In the genomic region with DNA sequence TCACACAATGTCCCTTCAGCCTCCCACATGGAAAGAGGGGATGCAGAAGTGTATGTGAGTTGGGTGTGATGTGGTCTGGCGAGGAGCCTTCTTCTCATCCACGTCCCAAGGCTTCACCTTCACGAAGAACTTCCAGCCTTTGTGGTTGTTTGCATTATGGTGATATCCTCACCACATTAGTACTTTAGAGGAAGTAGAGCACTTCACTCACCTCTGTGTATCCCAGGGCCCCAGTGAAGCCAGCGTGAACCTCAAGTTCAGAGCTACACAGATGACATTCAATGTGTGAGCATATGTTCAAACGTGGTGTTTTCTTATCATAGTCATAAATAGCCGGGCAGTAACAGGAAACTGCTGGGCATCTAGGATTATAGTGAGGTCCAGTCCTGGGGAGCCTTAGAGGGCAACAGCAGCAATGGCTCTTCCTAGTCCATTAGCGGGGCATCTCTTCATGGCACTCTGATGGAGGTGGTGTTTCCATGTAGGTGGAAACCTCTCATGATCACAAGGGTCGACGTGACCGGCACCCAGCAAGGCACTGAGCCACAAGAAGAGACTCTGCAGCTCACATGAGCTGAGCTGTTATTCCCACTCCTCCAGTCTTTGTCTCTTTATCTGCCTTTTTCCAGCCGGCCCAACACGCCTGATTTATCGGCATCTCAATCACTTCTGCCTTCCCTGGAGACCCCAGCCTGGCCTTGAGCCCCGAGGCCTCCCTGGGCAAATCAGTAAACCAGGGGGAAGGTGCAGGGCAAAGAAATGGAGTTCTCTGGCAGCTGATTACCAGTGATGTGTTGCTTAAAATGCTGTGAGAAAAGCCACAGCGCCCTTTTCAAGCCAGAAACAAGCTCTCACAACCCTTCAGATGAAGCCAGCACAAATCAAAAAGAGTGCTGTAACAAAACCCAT, we compare ENCODE assay signal across 18 mouse cellular contexts.
A peak's percentile ranks its signal among the peaks of the same experiment; 100 is the strongest.
DNase-seq lines count a peak whose midpoint lies in the region; ATAC-seq lines count a peak whose summit lies in the region.
"Had no signal": no experiment of that assay in that cellular context is flagged by ENCODE, and none has a peak within 500 bp of the region (broad histone marks: within the 10 kb centered on the region; RNA-seq: fewer than 3 reads in every experiment).

No protein-coding gene starts in this region.

- intact Hi-C loops in heart, postnatal 25 days (cut with DNase I): loop anchor here (5.0 kb wide), 1 partner anchor 42 kb away; no protein-coding TSS in a partner anchor

- peaks cover 75% of the 10 kb centered on the region for H3K4me1 ChIP-seq in heart, embryonic 10.5 days
- peaks cover 16% of the 10 kb centered on the region for H3K4me1 ChIP-seq in neural tube, embryonic 12.5 days
- peaks cover 25% of the 10 kb centered on the region for H3K4me1 ChIP-seq in hindbrain, embryonic 15.5 days (replicated peaks)
- H3K4me1 ChIP-seq in neural tube, embryonic 13.5 days (replicated peaks): peaks cover 27% of the 10 kb centered on the region
- no peaks in the 10 kb centered on the region; the same call in 1 of the 2 replicates for H3K4me1 ChIP-seq in intestine, embryonic 16.5 days (ENCODE audit: control insufficient read depth, insufficient read depth, low read length)

- H3K36me3 ChIP-seq in heart, embryonic 10.5 days: no peaks in the 10 kb centered on the region
- no peaks in the 10 kb centered on the region for H3K36me3 ChIP-seq in neural tube, embryonic 12.5 days
- H3K36me3 ChIP-seq in hindbrain, embryonic 15.5 days: no peaks in the 10 kb centered on the region
- no peaks in the 10 kb centered on the region for H3K36me3 ChIP-seq in neural tube, embryonic 13.5 days
- no peaks in the 10 kb centered on the region for H3K36me3 ChIP-seq in intestine, embryonic 16.5 days (ENCODE audit: control insufficient read depth, insufficient read depth, low read length)
- H3K36me3 ChIP-seq: G1E; liver, embryonic 13.5 days had no signal

- DNase-seq in heart, embryonic 10.5 days (ENCODE audit: low spot score): no peak
- no peak for DNase-seq in heart, postnatal 25 days (ENCODE audit: low spot score)
- no peak for DNase-seq in neural tube, embryonic 10.5 days (ENCODE audit: extremely low spot score, low spot score)
- DNase-seq in embryo, embryonic 10 days (ENCODE audit: low spot score): no peak
- DNase-seq: B cell, adult 2 months; cerebellum, adult 11-12 months; gastrocnemius, adult 2 months; kidney, postnatal 10 days; layer of hippocampus, adult 9-11 months; liver, embryonic 13.5 days; lung, postnatal 14 days; thymus, postnatal 14 days had no signal

- no peaks in the 10 kb centered on the region for H3K9me3 ChIP-seq in heart, embryonic 10.5 days
- H3K9me3 ChIP-seq in neural tube, embryonic 12.5 days: no peaks in the 10 kb centered on the region
- no peaks in the 10 kb centered on the region for H3K9me3 ChIP-seq in hindbrain, embryonic 15.5 days
- no peaks in the 10 kb centered on the region for H3K9me3 ChIP-seq in neural tube, embryonic 13.5 days
- no peaks in the 10 kb centered on the region for H3K9me3 ChIP-seq in intestine, embryonic 16.5 days (ENCODE audit: control insufficient read depth, low read length)
- H3K9me3 ChIP-seq: G1E; liver, embryonic 13.5 days had no signal

- H3K4me2 ChIP-seq in neural tube, embryonic 12.5 days (replicated peaks): no peak overlapping the region
- H3K4me2 ChIP-seq in hindbrain, embryonic 15.5 days: no peak overlapping the region
- no peak overlapping the region for H3K4me2 ChIP-seq in neural tube, embryonic 13.5 days
- no peak overlapping the region for H3K4me2 ChIP-seq in intestine, embryonic 16.5 days (ENCODE audit: low read depth, low read length)
- H3K4me2 ChIP-seq: liver, embryonic 13.5 days had no signal

- H3K27me3 ChIP-seq in heart, embryonic 10.5 days (ENCODE audit: insufficient read depth, poor library complexity, severe bottlenecking): no peaks in the 10 kb centered on the region
- H3K27me3 ChIP-seq in neural tube, embryonic 12.5 days (replicated peaks): no peaks in the 10 kb centered on the region
- no peaks in the 10 kb centered on the region for H3K27me3 ChIP-seq in hindbrain, embryonic 15.5 days
- H3K27me3 ChIP-seq in neural tube, embryonic 13.5 days: no peaks in the 10 kb centered on the region
- no peaks in the 10 kb centered on the region for H3K27me3 ChIP-seq in intestine, embryonic 16.5 days (replicated peaks; ENCODE audit: control insufficient read depth, insufficient read depth, low read length)
- H3K27me3 ChIP-seq: liver, embryonic 13.5 days had no signal

- no peak overlapping the region for H3K4me3 ChIP-seq in heart, embryonic 10.5 days
- no peak overlapping the region for H3K4me3 ChIP-seq in neural tube, embryonic 12.5 days
- H3K4me3 ChIP-seq in hindbrain, embryonic 15.5 days: no peak overlapping the region
- H3K4me3 ChIP-seq in neural tube, embryonic 13.5 days: no peak overlapping the region
- no peak overlapping the region for H3K4me3 ChIP-seq in intestine, embryonic 16.5 days (ENCODE audit: low read length)
- H3K4me3 ChIP-seq: gastrocnemius, adult 2 months; liver, embryonic 13.5 days had no signal

- H3K9ac ChIP-seq in neural tube, embryonic 12.5 days: no peak overlapping the region
- no peak overlapping the region for H3K9ac ChIP-seq in hindbrain, embryonic 15.5 days
- no peak overlapping the region for H3K9ac ChIP-seq in neural tube, embryonic 13.5 days
- H3K9ac ChIP-seq in intestine, embryonic 16.5 days (ENCODE audit: low read depth, low read length): no peak overlapping the region
- H3K9ac ChIP-seq: liver, embryonic 13.5 days had no signal

- no peak for ATAC-seq in neural tube, embryonic 12.5 days (ENCODE audit: low FRiP score, low read depth)
- no peak for ATAC-seq in hindbrain, embryonic 15.5 days (ENCODE audit: low FRiP score, low read depth)
- ATAC-seq in neural tube, embryonic 13.5 days (ENCODE audit: low read depth): no peak
- no peak for ATAC-seq in intestine, embryonic 16.5 days
- ATAC-seq: activated CD4-positive, CD25-positive, alpha-beta regulatory T cell, adult 4 months had no signal

- peak overlapping the region; percentile 77; the same call in 1 of the 2 replicates for H3K27ac ChIP-seq in heart, embryonic 10.5 days
- H3K27ac ChIP-seq in neural tube, embryonic 12.5 days: 0 out of 2 replicates have a peak overlapping the region, but pooled peaks have one; percentile 53
- peak overlapping the region; percentile 20; the same call in 1 of the 2 replicates for H3K27ac ChIP-seq in hindbrain, embryonic 15.5 days (replicated peaks)
- H3K27ac ChIP-seq in neural tube, embryonic 13.5 days (replicated peaks): peak overlapping the region; percentile 52
- no peak overlapping the region for H3K27ac ChIP-seq in intestine, embryonic 16.5 days (ENCODE audit: low read length)
- H3K27ac ChIP-seq: gastrocnemius, adult 2 months; liver, embryonic 13.5 days had no signal

- 57% methylated on average over 15 of the region's 15 CpGs for WGBS in heart, embryonic 10.5 days
- WGBS in neural tube, embryonic 12.5 days: 63% methylated on average over 15 of the region's 15 CpGs
- 58% methylated on average over 15 of the region's 15 CpGs for WGBS in hindbrain, embryonic 15.5 days
- 62% methylated on average over 15 of the region's 15 CpGs for WGBS in neural tube, embryonic 13.5 days
- 68% methylated on average over 15 of the region's 15 CpGs for WGBS in intestine, embryonic 16.5 days
